Mouse (Mus musculus) lung, postnatal 0 days (tissue): ENCODE measurements around the gene Traf3.

Experiments used
- CTCF ChIP-seq: IDR thresholded peaks from 2 replicates; pipeline ENCODE4 v1.5.1; 2016; ENCODE audit warnings: antibody characterized with exemption, mild to moderate bottlenecking
- EP300 ChIP-seq: IDR thresholded peaks from 2 replicates; pipeline ENCODE4 v1.6.1; 2016; ENCODE audit warnings: antibody characterized with exemption, mild to moderate bottlenecking, control low read depth

GRCm38 (mm10) chr12:111245070-111245469 lies 78.9 kb downstream of the Traf3 start:
- TF ChIP-seq CTCF (no peak), EP300 (no peak)
